Mouse (Mus musculus): ENCODE measurements around the gene Ly6g5c.

Ly6g5c gene

GRCm38 (mm10) chr17:35135591-35136320, 27.7 kb downstream of the Ly6g5c start:
- no peak for DNase-seq (ENCODE audit: extremely low read depth, low read depth, low spot score)

- DNase-seq (ENCODE audit: extremely low read depth, low read depth, low spot score) = no peak
These were observed 31.2 kb downstream of the Ly6g5c start for GRCm38 (mm10) chr17:35139269-35139668.

GRCm38 (mm10) chr17:35140490-35140996, 32.5 kb downstream of the Ly6g5c start:
- no peak for DNase-seq (ENCODE audit: extremely low read depth, low read depth, low spot score)

GRCm38 (mm10) chr17:35141971-35142370, 33.9 kb downstream of the Ly6g5c start:
- no peak for DNase-seq (ENCODE audit: extremely low read depth, low read depth, low spot score)

GRCm38 (mm10) chr17:35146139-35146538, 38.1 kb downstream of the Ly6g5c start:
- DNase-seq (ENCODE audit: extremely low read depth, low read depth, low spot score) = no peak

- DNase-seq (ENCODE audit: extremely low read depth, low read depth, low spot score) = no peak
These were observed 39.3 kb downstream of the Ly6g5c start for GRCm38 (mm10) chr17:35147348-35147747.

GRCm38 (mm10) chr17:35147922-35148639, 40.0 kb downstream of the Ly6g5c start:
- DNase-seq (ENCODE audit: extremely low read depth, low read depth, low spot score) = no peak

GRCm38 (mm10) chr17:35152121-35152520, 44.0 kb downstream of the Ly6g5c start:
- DNase-seq (ENCODE audit: extremely low read depth, low read depth, low spot score) = no peak

- no peak for DNase-seq (ENCODE audit: extremely low read depth, low read depth, low spot score)
These were observed 45.0 kb downstream of the Ly6g5c start for GRCm38 (mm10) chr17:35153077-35153476.

GRCm38 (mm10) chr17:35153931-35154330, 45.9 kb downstream of the Ly6g5c start:
- no peak for DNase-seq (ENCODE audit: extremely low read depth, low read depth, low spot score)

GRCm38 (mm10) chr17:35154616-35155015, 46.5 kb downstream of the Ly6g5c start:
- DNase-seq (ENCODE audit: extremely low read depth, low read depth, low spot score) = no peak

- no peak for DNase-seq (ENCODE audit: extremely low read depth, low read depth, low spot score)
These were observed 47.4 kb downstream of the Ly6g5c start for GRCm38 (mm10) chr17:35155451-35155850.

- DNase-seq (ENCODE audit: extremely low read depth, low read depth, low spot score) = no peak
These were observed 48.6 kb downstream of the Ly6g5c start for GRCm38 (mm10) chr17:35156461-35157200.

GRCm38 (mm10) chr17:35157254-35157653, 49.2 kb downstream of the Ly6g5c start:
- no peak for DNase-seq (ENCODE audit: extremely low read depth, low read depth, low spot score)

GRCm38 (mm10) chr17:35157661-35158175, 49.6 kb downstream of the Ly6g5c start:
- no peak for DNase-seq (ENCODE audit: extremely low read depth, low read depth, low spot score)

GRCm38 (mm10) chr17:35158850-35159593, 50.9 kb downstream of the Ly6g5c start:
- no peak for DNase-seq (ENCODE audit: extremely low read depth, low read depth, low spot score)

- DNase-seq (ENCODE audit: extremely low read depth, low read depth, low spot score) = no peak
These were observed 51.6 kb downstream of the Ly6g5c start for GRCm38 (mm10) chr17:35159638-35160037.

GRCm38 (mm10) chr17:35161421-35161820, 53.3 kb downstream of the Ly6g5c start:
- DNase-seq (ENCODE audit: extremely low read depth, low read depth, low spot score) = no peak

Measured in fat pad, adult 2 months (tissue).